Mouse (Mus musculus): ENCODE measurements at regions not wholly inside any gene's neighbourhood (a gene's known extent, or its start where the extent isn't known, plus 50 kb on each side); places are given as distances from the start of the nearest gene placed in this dataset.

- TF ChIP-seq MAX (IDR thresholded peaks at IDR 0.05; ENCODE audit: low read length) (no peak), POLR2AphosphoS2 (IDR thresholded peaks at IDR 0.05; ENCODE audit: low read length) (no peak)
Observed at GRCm38 (mm10) chr11:111568876-111569275, 502.9 kb downstream of the Kcnj2 start (continued).

GRCm38 (mm10) chr11:111577883-111578282 lies 511.9 kb downstream of the Kcnj2 start:
- H3K4me1 ChIP-seq (ENCODE audit: control insufficient read depth in 1 of 2, insufficient read depth in 2 of 2, low read length in 2 of 2) = no peaks in the 10 kb centered on the region
- no peak for DNase-seq (ENCODE audit: low read depth, low spot score)
- H3K27ac ChIP-seq (ENCODE audit: control insufficient read depth, low read depth, low read length) = no peak overlapping the region
- H3K9ac ChIP-seq (ENCODE audit: control insufficient read depth, low read depth, low read length, poor library complexity, severe bottlenecking) = no peak overlapping the region
- no peaks in the 10 kb centered on the region for H3K79me2 ChIP-seq (ENCODE audit: control insufficient read depth, insufficient read depth, low read length, poor library complexity)
- H3K27me3 ChIP-seq (ENCODE audit: control insufficient read depth in 1 of 2, insufficient read depth in 2 of 2, low read length in 2 of 2) = no peaks in the 10 kb centered on the region
- TF ChIP-seq MAX (IDR thresholded peaks at IDR 0.05; ENCODE audit: low read length) (no peak), RCOR1 (IDR thresholded peaks at IDR 0.05; ENCODE audit: low read depth, low read length) (no peak), MXI1 (IDR thresholded peaks at IDR 0.05; ENCODE audit: low read depth, low read length) (no peak), CHD1 (IDR thresholded peaks at IDR 0.05; ENCODE audit: low read depth, low read length) (no peak), MAFK (IDR thresholded peaks at IDR 0.05; ENCODE audit: borderline replicate concordance, low read depth, low read length) (no peak), POLR2A (IDR thresholded peaks at IDR 0.05; ENCODE audit: control insufficient read depth in 1 of 2, insufficient read depth in 1 of 2, low read depth in 1 of 2, low read length in 2 of 2, poor library complexity in 1 of 2) (no peak), CTCF (IDR thresholded peaks at IDR 0.05 in 2 of 3, conservative IDR thresholded peaks at IDR 0.05 in 1 of 3; ENCODE audit: control insufficient read depth in 1 of 3, insufficient read depth in 1 of 3, low read depth in 2 of 3, low read length in 3 of 3, poor library complexity in 1 of 3, severe bottlenecking in 1 of 3) (no peak), BHLHE40 (IDR thresholded peaks at IDR 0.05; ENCODE audit: borderline replicate concordance, low read depth, low read length) (no peak), USF2 (IDR thresholded peaks at IDR 0.05; ENCODE audit: borderline replicate concordance in 1 of 2, insufficient read depth in 1 of 2, low read depth in 1 of 2, low read length in 2 of 2) (no peak), EP300 (IDR thresholded peaks at IDR 0.05; ENCODE audit: low read depth in 1 of 2, low read length in 2 of 2) (no peak), ETS1 (IDR thresholded peaks at IDR 0.05; ENCODE audit: low read depth, low read length) (no peak)
- H3K9me3 ChIP-seq (replicated peaks; ENCODE audit: insufficient read depth, low read length) = no peaks in the 10 kb centered on the region
- no peak overlapping the region for H3K4me3 ChIP-seq (ENCODE audit: control insufficient read depth in 1 of 2, insufficient read depth in 1 of 2, low read depth in 2 of 2, low read length in 2 of 2)
- no peaks in the 10 kb centered on the region for H3K36me3 ChIP-seq (ENCODE audit: control insufficient read depth in 1 of 2, insufficient read depth in 2 of 2, low read length in 2 of 2)

- no peak for DNase-seq (ENCODE audit: low read depth, low spot score)
- Histone ChIP-seq H3K36me3 (ENCODE audit: control insufficient read depth in 1 of 2, insufficient read depth in 2 of 2, low read length in 2 of 2) (no peaks in the 10 kb centered on the region), H3K79me2 (ENCODE audit: control insufficient read depth, insufficient read depth, low read length, poor library complexity) (no peaks in the 10 kb centered on the region; the same call in 1 of the 2 replicates), H3K27ac (ENCODE audit: control insufficient read depth, low read depth, low read length) (no peak overlapping the region), H3K4me1 (ENCODE audit: control insufficient read depth in 1 of 2, insufficient read depth in 2 of 2, low read length in 2 of 2) (no peaks in the 10 kb centered on the region), H3K27me3 (ENCODE audit: control insufficient read depth in 1 of 2, insufficient read depth in 2 of 2, low read length in 2 of 2) (peaks cover 0 to 3% of the 10 kb centered on the region in 2 experiments; a peak in 1 of 4 replicates), H3K9ac (ENCODE audit: control insufficient read depth, low read depth, low read length, poor library complexity, severe bottlenecking) (no peak overlapping the region), H3K4me3 (ENCODE audit: control insufficient read depth in 1 of 2, insufficient read depth in 1 of 2, low read depth in 2 of 2, low read length in 2 of 2) (no peak overlapping the region), H3K9me3 (replicated peaks; ENCODE audit: insufficient read depth, low read length) (no peaks in the 10 kb centered on the region)
- TF ChIP-seq POLR2AphosphoS2 (IDR thresholded peaks at IDR 0.05; ENCODE audit: low read length) (no peak), TBP (IDR thresholded peaks at IDR 0.05; ENCODE audit: low read depth, low read length) (no peak), ELF1 (IDR thresholded peaks at IDR 0.05; ENCODE audit: low read depth, low read length) (no peak), POLR2A (IDR thresholded peaks at IDR 0.05; ENCODE audit: control insufficient read depth in 1 of 2, insufficient read depth in 1 of 2, low read depth in 1 of 2, low read length in 2 of 2, poor library complexity in 1 of 2) (no peak), MAX (IDR thresholded peaks at IDR 0.05; ENCODE audit: low read length) (no peak), USF1 (IDR thresholded peaks at IDR 0.05; ENCODE audit: low read depth, low read length) (no peak), TCF12 (IDR thresholded peaks at IDR 0.05; ENCODE audit: low read depth, low read length) (no peak), POLR2AphosphoS5 (IDR thresholded peaks at IDR 0.05; ENCODE audit: borderline replicate concordance, low read depth, low read length) (no peak), MYC (IDR thresholded peaks at IDR 0.05; ENCODE audit: low read depth, low read length) (no peak), EP300 (IDR thresholded peaks at IDR 0.05; ENCODE audit: low read depth in 1 of 2, low read length in 2 of 2) (no peak), SIN3A (IDR thresholded peaks at IDR 0.05; ENCODE audit: low read length) (no peak), CHD1 (IDR thresholded peaks at IDR 0.05; ENCODE audit: low read depth, low read length) (no peak), CHD2 (IDR thresholded peaks at IDR 0.05; ENCODE audit: low read length) (no peak)
Observed at GRCm38 (mm10) chr11:111582980-111583379, 517.0 kb downstream of the Kcnj2 start.
